Mouse (Mus musculus): ENCODE data around the gene Fahd2a. TPM values are rescaled to one million over a fixed set of nuclear protein-coding genes. Genes with fewer than 3 reads are reported as not detected.

Fahd2a gene
- polyA plus RNA-seq (2015; fragmentation: Nextera tagmentation; extraction: Ambion mirVana) = 32.2 and 37.3 TPM in 2 replicates

DNA sequence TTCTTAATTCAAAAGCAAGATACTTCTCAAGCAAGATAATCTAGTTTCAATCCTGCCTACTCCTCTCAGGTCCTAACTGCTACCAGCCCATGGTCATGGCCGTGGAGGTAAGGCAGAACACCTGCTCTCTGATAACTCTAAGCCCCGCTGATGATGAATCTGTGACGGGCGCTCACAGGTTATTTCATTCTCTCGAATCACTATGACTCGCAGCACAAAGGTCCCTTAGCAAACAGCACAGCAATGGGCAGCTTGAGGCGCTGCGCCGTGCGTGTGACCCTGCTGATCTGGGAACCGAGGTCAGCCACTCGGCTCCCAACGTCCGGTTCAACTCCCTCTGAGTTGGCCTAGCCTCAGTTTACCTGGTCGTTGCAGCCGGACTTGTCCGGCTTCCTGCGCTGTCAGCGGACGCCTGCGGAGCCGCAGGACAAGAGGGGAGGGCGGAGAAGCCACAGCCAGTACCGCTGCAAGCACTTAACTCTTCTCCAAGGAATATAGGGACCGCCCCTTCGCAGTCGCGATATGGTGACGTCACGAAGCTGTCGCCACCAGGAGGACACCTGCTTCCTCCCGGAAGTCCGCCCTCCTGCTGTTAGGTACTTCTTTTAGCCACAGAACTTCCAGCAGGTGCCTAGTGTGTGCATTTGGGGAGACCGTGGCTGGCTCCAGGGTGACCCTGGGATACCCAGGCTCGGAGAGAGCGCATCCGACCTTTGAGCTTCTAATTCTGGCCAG is at the start of gene Fahd2a:
Gene Fahd2a, minus strand, starts transcription at position 511 of the 735 bp plus-strand sequence.
- H3K9ac ChIP-seq (ENCODE audit: low read depth, low read length) = peak within 1 kb of the TSS; percentile 73
- no peaks in the 10 kb centered on the region for H3K9me3 ChIP-seq (replicated peaks; ENCODE audit: control insufficient read depth, low read length, poor library complexity, severe bottlenecking)
- H3K4me1 ChIP-seq (ENCODE audit: control insufficient read depth, insufficient read depth, low read length) = peaks cover 15% of the 10 kb centered on the region
- H3K27ac ChIP-seq (ENCODE audit: low read length) = 0 out of 2 replicates have a peak within 1 kb of the TSS, but pooled peaks have one; percentile 14
- H3K4me3 ChIP-seq (ENCODE audit: low read depth, low read length) = peak within 1 kb of the TSS; percentile 70
- WGBS = 3% methylated on average over 37 of the region's 37 CpGs
- H3K36me3 ChIP-seq (ENCODE audit: control insufficient read depth, insufficient read depth, low read length) = no peaks in the 10 kb centered on the region
- H3K27me3 ChIP-seq (ENCODE audit: control insufficient read depth, insufficient read depth, low read depth, low read length) = no peaks in the 10 kb centered on the region
- H3K4me2 ChIP-seq (ENCODE audit: low read length) = peak within 1 kb of the TSS; percentile 64
- peak; percentile 95 for ATAC-seq

DNA sequence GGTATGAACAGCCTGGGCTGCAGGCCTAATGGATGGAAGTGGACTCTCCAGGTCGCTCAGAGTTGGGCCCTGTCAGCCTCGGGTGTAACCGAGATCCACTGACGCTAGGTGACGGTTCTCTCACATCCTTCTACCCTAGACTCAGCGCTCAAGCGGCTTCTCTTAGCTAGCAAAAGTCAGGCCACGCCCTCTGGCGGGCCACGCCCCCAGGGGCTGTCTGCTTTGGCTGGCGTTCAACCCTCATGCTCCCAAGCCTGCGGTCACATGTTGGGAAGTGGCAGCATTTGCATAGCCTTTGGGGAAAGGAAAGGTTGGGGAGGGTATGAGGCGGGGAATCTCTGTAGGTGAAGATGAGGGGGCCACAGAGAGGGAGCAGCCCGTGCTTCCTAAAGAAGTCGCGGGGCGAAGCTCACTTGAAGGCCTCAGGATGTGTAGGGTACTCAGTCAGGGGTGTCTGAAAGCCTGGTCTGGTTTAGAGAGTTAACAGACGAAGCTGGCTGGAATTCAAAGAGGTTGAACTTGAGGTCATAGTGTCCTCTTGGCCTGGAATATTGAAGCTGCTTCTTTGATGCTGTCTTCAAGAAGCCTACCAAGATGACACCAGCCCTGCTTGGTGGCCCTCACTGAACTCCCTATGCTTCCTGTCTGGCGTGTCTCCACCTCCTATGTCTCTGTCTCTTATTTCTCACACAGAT is 40.3 kb upstream of the Fahd2a start:
- Histone ChIP-seq H3K27ac (ENCODE audit: low read length) (no peak overlapping the region), H3K36me3 (ENCODE audit: control insufficient read depth, insufficient read depth, low read length) (no peaks in the 10 kb centered on the region), H3K27me3 (ENCODE audit: control insufficient read depth, insufficient read depth, low read depth, low read length) (peaks cover 63% of the 10 kb centered on the region), H3K4me2 (ENCODE audit: low read length) (peak overlapping the region; percentile 45), H3K4me3 (ENCODE audit: low read depth, low read length) (peak overlapping the region; percentile 21), H3K9me3 (replicated peaks; ENCODE audit: control insufficient read depth, low read length, poor library complexity, severe bottlenecking) (no peaks in the 10 kb centered on the region), H3K9ac (ENCODE audit: low read depth, low read length) (no peak overlapping the region; the same call in 1 of the 2 replicates), H3K4me1 (ENCODE audit: control insufficient read depth, insufficient read depth, low read length) (peaks cover 27% of the 10 kb centered on the region)
- WGBS = 9% methylated on average over 19 of the region's 19 CpGs
- ATAC-seq = peak; percentile 55; the same call in 1 of the 2 replicates

DNA sequence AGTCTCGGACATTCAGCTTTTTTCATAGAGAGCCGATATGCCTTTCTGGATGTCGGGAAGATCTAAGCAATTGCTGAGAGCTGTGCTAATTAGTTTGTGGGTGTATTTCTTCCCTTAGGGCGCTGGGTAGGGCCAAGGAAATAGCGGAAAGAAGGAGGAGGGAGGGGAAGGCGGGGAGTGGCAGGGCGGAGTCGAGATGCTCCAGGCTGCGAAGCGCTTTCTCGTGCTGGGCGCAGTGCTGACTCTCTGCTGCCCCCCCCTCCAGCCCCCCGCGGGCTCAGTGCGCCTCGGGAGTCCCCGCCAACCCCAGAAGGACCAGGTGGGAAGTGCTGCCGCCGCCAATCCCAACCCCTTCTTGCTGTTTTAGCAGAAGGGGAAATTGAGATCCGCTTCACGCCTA is 38.6 kb upstream of the Fahd2a start:
- no peak for ATAC-seq

DNA sequence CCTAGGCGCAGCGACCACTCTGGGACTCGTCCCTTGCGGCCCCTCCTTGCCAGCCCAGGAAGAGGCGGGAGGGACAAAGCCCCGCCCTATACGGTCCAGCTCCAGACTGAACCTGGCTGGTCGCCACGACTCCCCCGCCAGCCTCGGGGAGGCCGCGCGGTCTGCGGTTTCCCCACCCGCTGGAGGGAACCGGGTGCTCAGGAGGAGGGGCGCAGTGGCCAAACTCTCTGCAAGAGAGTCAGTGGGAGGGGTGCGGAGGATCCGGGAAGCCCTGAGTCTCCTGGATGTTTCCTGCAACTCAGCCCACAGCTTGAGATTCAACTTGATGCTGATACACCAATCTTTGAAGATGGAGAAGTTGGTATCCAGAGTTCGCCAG is 38.2 kb upstream of the Fahd2a start:
- Histone ChIP-seq H3K4me1 (ENCODE audit: control insufficient read depth, insufficient read depth, low read length) (peaks cover 27% of the 10 kb centered on the region), H3K9me3 (replicated peaks; ENCODE audit: control insufficient read depth, low read length, poor library complexity, severe bottlenecking) (no peaks in the 10 kb centered on the region), H3K9ac (ENCODE audit: low read depth, low read length) (peak overlapping the region; percentile 34; the same call in 1 of the 2 replicates), H3K4me3 (ENCODE audit: low read depth, low read length) (peak overlapping the region; percentile 33), H3K36me3 (ENCODE audit: control insufficient read depth, insufficient read depth, low read length) (no peaks in the 10 kb centered on the region), H3K27me3 (ENCODE audit: control insufficient read depth, insufficient read depth, low read depth, low read length) (peaks cover 66% of the 10 kb centered on the region), H3K4me2 (ENCODE audit: low read length) (peak overlapping the region; percentile 63), H3K27ac (ENCODE audit: low read length) (no peak overlapping the region)
- whole genome bisulfite sequencing = under 1% methylated on average over 21 of the region's 21 CpGs
- ATAC-seq = peak; percentile 46; the same call in 1 of the 2 replicates

More for the DNA sequence above, 38.6 kb upstream of the Fahd2a start:
- peaks cover 66% of the 10 kb centered on the region for H3K27me3 ChIP-seq (ENCODE audit: control insufficient read depth, insufficient read depth, low read depth, low read length)
- no peaks in the 10 kb centered on the region for H3K9me3 ChIP-seq (replicated peaks; ENCODE audit: control insufficient read depth, low read length, poor library complexity, severe bottlenecking)
- H3K4me2 ChIP-seq (ENCODE audit: low read length) = peak overlapping the region; percentile 63
- H3K4me1 ChIP-seq (ENCODE audit: control insufficient read depth, insufficient read depth, low read length) = peaks cover 27% of the 10 kb centered on the region
- no peaks in the 10 kb centered on the region for H3K36me3 ChIP-seq (ENCODE audit: control insufficient read depth, insufficient read depth, low read length)
- peak overlapping the region; percentile 33; the same call in 1 of the 2 replicates for H3K4me3 ChIP-seq (ENCODE audit: low read depth, low read length)
- H3K9ac ChIP-seq (ENCODE audit: low read depth, low read length) = no peak overlapping the region
- no peak overlapping the region for H3K27ac ChIP-seq (ENCODE audit: low read length)
- WGBS = under 1% methylated on average over 17 of the region's 21 CpGs

DNA sequence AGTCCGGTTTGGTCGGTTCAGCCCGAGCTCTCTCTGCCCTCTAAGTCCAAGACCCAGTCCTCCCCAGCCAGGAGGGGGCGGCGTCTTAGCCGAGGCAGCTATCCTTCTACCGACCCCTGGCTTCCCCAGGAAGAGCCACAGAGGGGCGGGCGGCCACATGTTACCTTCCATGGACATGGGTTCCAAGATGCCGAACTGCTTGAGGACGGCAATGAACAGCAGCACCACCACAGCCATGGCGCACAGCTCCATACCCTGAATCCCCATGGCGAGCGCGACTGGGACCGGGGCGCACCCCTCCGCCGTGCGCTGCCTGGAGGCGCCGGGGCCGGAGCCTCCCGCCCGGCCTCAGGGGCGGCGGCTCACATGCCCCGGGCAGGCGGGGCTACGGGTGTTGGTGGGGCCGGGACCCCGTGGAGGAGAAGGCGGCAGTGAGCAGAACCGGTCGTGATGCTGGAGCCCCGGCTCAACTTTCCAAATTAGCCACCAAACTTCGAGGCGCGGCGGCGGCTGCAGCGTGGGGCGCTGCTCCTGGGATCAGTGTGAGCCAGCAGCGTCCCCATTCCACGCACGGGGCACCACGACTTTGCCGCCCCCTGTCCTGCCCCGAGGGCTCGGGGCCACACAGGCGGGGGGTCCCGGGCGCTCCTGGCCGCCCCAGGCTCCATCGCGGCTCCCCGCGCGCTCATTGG is 37.6 kb upstream of the Fahd2a start:
- Histone ChIP-seq H3K27ac (ENCODE audit: low read length) (no peak overlapping the region), H3K4me2 (ENCODE audit: low read length) (peak overlapping the region; percentile 63), H3K9ac (ENCODE audit: low read depth, low read length) (peak overlapping the region; percentile 34; the same call in 1 of the 2 replicates), H3K4me3 (ENCODE audit: low read depth, low read length) (peak overlapping the region; percentile 33), H3K4me1 (ENCODE audit: control insufficient read depth, insufficient read depth, low read length) (peaks cover 27% of the 10 kb centered on the region), H3K27me3 (ENCODE audit: control insufficient read depth, insufficient read depth, low read depth, low read length) (peaks cover 66% of the 10 kb centered on the region), H3K36me3 (ENCODE audit: control insufficient read depth, insufficient read depth, low read length) (no peaks in the 10 kb centered on the region), H3K9me3 (replicated peaks; ENCODE audit: control insufficient read depth, low read length, poor library complexity, severe bottlenecking) (no peaks in the 10 kb centered on the region)
- no peak for ATAC-seq
- under 1% methylated on average over 58 of the region's 59 CpGs for WGBS

DNA sequence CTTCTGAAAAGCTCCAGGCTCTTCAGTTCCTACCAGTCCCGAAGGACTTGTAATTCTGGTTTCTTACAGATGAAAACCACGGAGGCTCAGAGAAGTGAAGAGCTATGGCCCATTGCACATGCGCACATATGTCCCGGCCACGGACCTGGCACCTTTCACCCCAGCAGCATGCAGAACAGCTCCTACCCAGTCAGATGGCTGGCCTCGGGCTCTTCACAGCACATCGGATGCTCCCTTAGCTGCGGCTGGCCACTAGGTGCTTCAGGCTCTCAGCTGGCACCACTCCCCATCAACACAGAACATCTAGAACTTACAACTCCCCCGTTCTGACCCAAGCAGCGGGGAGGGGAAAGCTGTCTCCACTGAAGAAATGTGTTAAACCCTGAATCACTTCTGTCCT is 35.4 kb upstream of the Fahd2a start:
- Histone ChIP-seq H3K4me1 (ENCODE audit: control insufficient read depth, insufficient read depth, low read length) (peaks cover 27% of the 10 kb centered on the region), H3K9ac (ENCODE audit: low read depth, low read length) (no peak overlapping the region), H3K4me3 (ENCODE audit: low read depth, low read length) (no peak overlapping the region), H3K27me3 (ENCODE audit: control insufficient read depth, insufficient read depth, low read depth, low read length) (peaks cover 55% of the 10 kb centered on the region), H3K9me3 (replicated peaks; ENCODE audit: control insufficient read depth, low read length, poor library complexity, severe bottlenecking) (no peaks in the 10 kb centered on the region), H3K27ac (ENCODE audit: low read length) (no peak overlapping the region), H3K4me2 (ENCODE audit: low read length) (no peak overlapping the region), H3K36me3 (ENCODE audit: control insufficient read depth, insufficient read depth, low read length) (no peaks in the 10 kb centered on the region)
- WGBS = 65% methylated on average over 10 of the region's 10 CpGs
- ATAC-seq = no peak

DNA sequence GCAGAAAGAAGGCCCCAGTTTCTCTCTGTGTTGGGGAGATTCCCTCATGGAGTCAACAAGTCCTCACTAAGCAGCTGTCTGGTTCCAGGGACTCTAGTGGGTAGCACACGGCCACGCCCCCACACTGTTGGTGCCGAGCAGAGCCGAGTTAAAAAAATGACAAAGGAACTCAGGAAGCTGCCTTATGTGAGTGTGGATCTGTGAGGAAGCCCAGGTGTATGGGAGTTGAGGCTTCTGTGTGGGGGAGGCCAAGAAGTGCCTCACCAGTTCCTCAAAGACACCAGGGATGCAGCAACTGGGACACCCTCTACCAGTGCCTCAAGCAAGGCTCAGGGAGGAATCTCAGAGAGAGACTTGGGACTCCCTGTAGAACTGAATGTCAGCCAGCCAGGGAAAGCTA is 34.8 kb upstream of the Fahd2a start:
- H3K4me1 ChIP-seq (ENCODE audit: control insufficient read depth, insufficient read depth, low read length) = peaks cover 22% of the 10 kb centered on the region
- WGBS = 76% methylated on average over 4 of the region's 4 CpGs
- no peak overlapping the region for H3K27ac ChIP-seq (ENCODE audit: low read length)
- H3K9ac ChIP-seq (ENCODE audit: low read depth, low read length) = no peak overlapping the region
- H3K4me2 ChIP-seq (ENCODE audit: low read length) = no peak overlapping the region
- H3K36me3 ChIP-seq (ENCODE audit: control insufficient read depth, insufficient read depth, low read length) = no peaks in the 10 kb centered on the region
- ATAC-seq = no peak
- no peaks in the 10 kb centered on the region for H3K9me3 ChIP-seq (replicated peaks; ENCODE audit: control insufficient read depth, low read length, poor library complexity, severe bottlenecking)
- peaks cover 49% of the 10 kb centered on the region for H3K27me3 ChIP-seq (ENCODE audit: control insufficient read depth, insufficient read depth, low read depth, low read length)
- H3K4me3 ChIP-seq (ENCODE audit: low read depth, low read length) = no peak overlapping the region

DNA sequence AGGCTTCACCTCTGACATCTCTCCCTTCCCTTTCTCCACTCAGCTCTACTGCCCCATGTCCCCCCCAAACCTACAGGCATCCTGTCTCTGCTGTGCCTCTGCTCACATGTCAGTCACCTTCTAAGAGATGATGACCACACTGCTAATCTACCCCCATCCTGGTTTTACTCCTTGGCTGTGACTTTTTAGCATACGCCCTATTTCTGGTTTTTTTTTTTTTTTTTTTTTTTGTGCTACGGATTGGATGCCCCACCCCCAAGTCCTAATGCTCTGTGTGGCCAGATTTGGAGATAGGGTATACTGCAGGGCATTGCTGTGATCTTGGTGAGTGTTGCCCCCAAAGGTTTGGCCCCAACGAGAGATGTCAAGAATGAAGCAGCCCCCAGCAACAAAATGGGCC is 27.9 kb upstream of the Fahd2a start:
- Histone ChIP-seq H3K9me3 (replicated peaks; ENCODE audit: control insufficient read depth, low read length, poor library complexity, severe bottlenecking) (no peaks in the 10 kb centered on the region), H3K4me2 (ENCODE audit: low read length) (no peak overlapping the region), H3K27ac (ENCODE audit: low read length) (no peak overlapping the region), H3K4me1 (ENCODE audit: control insufficient read depth, insufficient read depth, low read length) (no peaks in the 10 kb centered on the region), H3K4me3 (ENCODE audit: low read depth, low read length) (no peak overlapping the region), H3K36me3 (ENCODE audit: control insufficient read depth, insufficient read depth, low read length) (no peaks in the 10 kb centered on the region), H3K9ac (ENCODE audit: low read depth, low read length) (no peak overlapping the region), H3K27me3 (ENCODE audit: control insufficient read depth, insufficient read depth, low read depth, low read length) (no peaks in the 10 kb centered on the region)
- WGBS = 76% methylated on average over 3 of the region's 3 CpGs
- no peak for ATAC-seq
